In the genomic region with DNA sequence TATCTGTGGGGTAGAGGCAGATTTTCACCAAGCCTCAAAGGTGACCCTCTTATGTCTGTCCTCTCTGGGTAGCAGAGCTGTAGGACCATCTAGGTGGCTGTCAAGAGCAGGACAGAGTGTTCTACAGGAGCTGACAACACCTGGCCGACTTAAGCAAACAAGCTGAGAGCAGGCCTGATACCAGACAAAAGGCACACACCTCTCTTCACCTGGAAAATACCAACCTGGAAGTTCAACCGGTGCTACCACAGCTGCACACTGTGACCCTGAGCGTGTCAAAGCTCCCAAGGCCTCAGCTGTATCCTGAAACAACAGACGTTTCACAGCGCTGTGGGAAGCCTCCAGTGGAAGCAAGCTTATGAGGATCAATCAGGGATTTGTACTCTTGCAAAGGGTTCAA, we compare ENCODE assay signal across 15 mouse cellular contexts. TPM values are rescaled to one million over a fixed set of nuclear protein-coding genes. Genes with fewer than 3 reads are reported as not detected.
A peak's percentile ranks its signal among the peaks of the same experiment; 100 is the strongest.
DNase-seq lines count a peak whose midpoint lies in the region; ATAC-seq and TF ChIP-seq lines count a peak whose summit lies in the region.
"Had no signal": no experiment of that assay in that cellular context is flagged by ENCODE, and none has a peak within 500 bp of the region (broad histone marks: within the 10 kb centered on the region; RNA-seq: fewer than 3 reads in every experiment).

No protein-coding gene starts in this region.

- TF ChIP-seq CTCF in cerebellum, adult 2 months (IDR thresholded peaks at IDR 0.05; ENCODE audit: borderline replicate concordance, insufficient read depth, low read depth, low read length), result no peak
- no peak for TF ChIP-seq CTCF in kidney, adult 2 months (conservative IDR thresholded peaks at IDR 0.05; ENCODE audit: insufficient read depth, insufficient read length, low read depth, low read length)
- TF ChIP-seq CTCF in testis, adult 2 months (IDR thresholded peaks at IDR 0.05; ENCODE audit: control insufficient read depth, insufficient read depth, insufficient replicate concordance, low read depth, low read length), result no peak
- no peak for TF ChIP-seq CTCF in stomach, postnatal 0 days (IDR thresholded peaks at IDR 0.05; ENCODE audit: low read depth)

- H3K9ac ChIP-seq in kidney, embryonic 14.5 days (ENCODE audit: low read depth, low read length), result no peak overlapping the region
- H3K9ac ChIP-seq in stomach, postnatal 0 days (ENCODE audit: low read length), result 0 out of 2 replicates have a peak overlapping the region, but pooled peaks have one; percentile 13
- H3K9ac ChIP-seq: lung, embryonic 14.5 days; neural tube, embryonic 12.5 days had no signal

- no peaks in the 10 kb centered on the region for H3K36me3 ChIP-seq in kidney, adult 2 months (ENCODE audit: control insufficient read depth, insufficient read depth, low read length)
- H3K36me3 ChIP-seq in kidney, embryonic 14.5 days (ENCODE audit: control insufficient read depth, insufficient read depth, low read length), result no peaks in the 10 kb centered on the region; the same call in 1 of the 2 replicates
- H3K36me3 ChIP-seq in testis, adult 2 months (ENCODE audit: control insufficient read depth, insufficient read depth, low read length), result no peaks in the 10 kb centered on the region
- H3K36me3 ChIP-seq in stomach, postnatal 0 days (ENCODE audit: control insufficient read depth, insufficient read depth, low read length), result no peaks in the 10 kb centered on the region
- H3K36me3 ChIP-seq: neural tube, embryonic 12.5 days had no signal

- TF ChIP-seq EP300 in stomach, postnatal 0 days (optimal IDR thresholded peaks at IDR 0.05), result no peak

- no peaks in the 10 kb centered on the region for H3K9me3 ChIP-seq in kidney, embryonic 14.5 days (ENCODE audit: control insufficient read depth, low read length)
- no peaks in the 10 kb centered on the region for H3K9me3 ChIP-seq in stomach, postnatal 0 days (ENCODE audit: control insufficient read depth, low read length)
- H3K9me3 ChIP-seq: neural tube, embryonic 12.5 days had no signal

- peaks cover 44% of the 10 kb centered on the region for H3K4me1 ChIP-seq in cerebellum, adult 2 months (ENCODE audit: control insufficient read depth, insufficient read depth, low read length)
- peaks cover 73% of the 10 kb centered on the region for H3K4me1 ChIP-seq in kidney, adult 2 months (ENCODE audit: control insufficient read depth, insufficient read depth, low read length)
- peaks cover 8% of the 10 kb centered on the region; the same call in 1 of the 2 replicates for H3K4me1 ChIP-seq in kidney, embryonic 14.5 days (ENCODE audit: control insufficient read depth, insufficient read depth, low read length)
- H3K4me1 ChIP-seq in testis, adult 2 months (ENCODE audit: control insufficient read depth, insufficient read depth, low read length), result peaks cover 18% of the 10 kb centered on the region
- H3K4me1 ChIP-seq in stomach, postnatal 0 days (replicated peaks; ENCODE audit: control insufficient read depth, insufficient read depth), result peaks cover 20% of the 10 kb centered on the region; the same call in 1 of the 2 replicates

- TF ChIP-seq POLR2A in cerebellum, adult 2 months (IDR thresholded peaks at IDR 0.05; ENCODE audit: borderline replicate concordance, insufficient read depth, low read length), result no peak
- no peak for TF ChIP-seq POLR2A in kidney, adult 2 months (IDR thresholded peaks at IDR 0.05; ENCODE audit: low read depth, low read length)
- TF ChIP-seq POLR2A in testis, adult 2 months (IDR thresholded peaks at IDR 0.05; ENCODE audit: control insufficient read depth, low read depth, low read length), result no peak

- H3K4me2 ChIP-seq in kidney, embryonic 14.5 days (replicated peaks; ENCODE audit: low read depth, low read length), result no peak overlapping the region
- H3K4me2 ChIP-seq in stomach, postnatal 0 days (replicated peaks; ENCODE audit: low read depth), result no peak overlapping the region
- H3K4me2 ChIP-seq: lung, embryonic 14.5 days; neural tube, embryonic 12.5 days had no signal

- no peak overlapping the region for H3K4me3 ChIP-seq in cerebellum, adult 2 months (replicated peaks; ENCODE audit: insufficient read depth, low read depth, low read length)
- no peak overlapping the region for H3K4me3 ChIP-seq in kidney, adult 2 months (ENCODE audit: insufficient read depth, low read depth, low read length)
- H3K4me3 ChIP-seq in kidney, embryonic 14.5 days (ENCODE audit: low read length), result no peak overlapping the region
- H3K4me3 ChIP-seq in testis, adult 2 months (ENCODE audit: control insufficient read depth, low read depth, low read length), result no peak overlapping the region
- no peak overlapping the region for H3K4me3 ChIP-seq in stomach, postnatal 0 days (ENCODE audit: low read depth, low read length)
- H3K4me3 ChIP-seq: neural tube, embryonic 12.5 days had no signal

- peak overlapping the region; percentile 68; the same call in 1 of the 2 replicates for H3K27ac ChIP-seq in cerebellum, adult 2 months (ENCODE audit: insufficient read depth, low read length)
- peak overlapping the region; percentile 67 for H3K27ac ChIP-seq in kidney, adult 2 months (ENCODE audit: insufficient read depth, low read depth, low read length)
- no peak overlapping the region for H3K27ac ChIP-seq in kidney, embryonic 14.5 days (ENCODE audit: low read depth, low read length)
- peak overlapping the region; percentile 62; the same call in 1 of the 2 replicates for H3K27ac ChIP-seq in testis, adult 2 months (ENCODE audit: control insufficient read depth, insufficient read depth, low read depth, low read length)
- H3K27ac ChIP-seq in stomach, postnatal 0 days (replicated peaks), result peak overlapping the region; percentile 77
- H3K27ac ChIP-seq: neural tube, embryonic 12.5 days had no signal

- WGBS in cerebellum, adult 2 months, result 65% methylated on average over 5 of the region's 5 CpGs
- WGBS in kidney, adult 2 months, result 35% methylated on average over 5 of the region's 5 CpGs
- WGBS in kidney, embryonic 14.5 days, result 77% methylated on average over 5 of the region's 5 CpGs
- WGBS in stomach, postnatal 0 days, result 38% methylated on average over 5 of the region's 5 CpGs

- DNase-seq in cerebellum, adult 2 months, result no peak
- DNase-seq in cerebellum, postnatal 4 days (ENCODE audit: low spot score in 2 of 2), result no peak
- no peak for DNase-seq in kidney, adult 2 months
- no peak for DNase-seq in testis, postnatal 10 days (ENCODE audit: low spot score)
- DNase-seq in stomach, postnatal 0 days (ENCODE audit: low spot score), result peak; percentile 62
- DNase-seq in ovary, postnatal 36 days (ENCODE audit: low spot score), result no peak
- DNase-seq: adrenal gland, adult 8-10 months; heart, postnatal 4 days; lung, embryonic 14.5 days; midbrain, embryonic 14.5 days; right cerebral cortex, adult 18-20 months; thymus, postnatal 36 days had no signal

- H3K27me3 ChIP-seq in cerebellum, adult 2 months (ENCODE audit: control insufficient read depth, insufficient read depth, low read length), result no peaks in the 10 kb centered on the region
- H3K27me3 ChIP-seq in kidney, adult 2 months (replicated peaks; ENCODE audit: control insufficient read depth, insufficient read depth, low read length), result no peaks in the 10 kb centered on the region
- no peaks in the 10 kb centered on the region for H3K27me3 ChIP-seq in kidney, embryonic 14.5 days (ENCODE audit: control insufficient read depth, insufficient read depth, low read length)
- H3K27me3 ChIP-seq in testis, adult 2 months (ENCODE audit: control insufficient read depth, insufficient read depth, low read length), result no peaks in the 10 kb centered on the region
- no peaks in the 10 kb centered on the region for H3K27me3 ChIP-seq in stomach, postnatal 0 days (ENCODE audit: control insufficient read depth, insufficient read depth, low read length)
- H3K27me3 ChIP-seq: neural tube, embryonic 12.5 days had no signal

- no peak for ATAC-seq in kidney, embryonic 14.5 days (ENCODE audit: low FRiP score, low TSS enrichment)
- peak; percentile 79 for ATAC-seq in stomach, postnatal 0 days (ENCODE audit: low FRiP score, low TSS enrichment)

RNA-seq across cellular contexts. Expression of a gene that starts 8.1 kb away (rescaled TPM):
- 45.2 and 45.9 TPM in 2 replicates for polyA plus RNA-seq in cerebellum, adult 2 months (2012; rRNA removed)
- polyA plus RNA-seq in kidney, adult 2 months (2012; rRNA removed), result 54.2 and 66.1 TPM in 2 replicates
- 15.3 and 20.9 TPM in 2 replicates for polyA plus RNA-seq in kidney, embryonic 14.5 days (2014; fragmentation: Nextera tagmentation; extraction: Ambion mirVana)
- polyA plus RNA-seq in testis, adult 2 months (2012; rRNA removed), result 41.0 and 45.8 TPM in 2 replicates
- polyA plus RNA-seq in stomach, postnatal 0 days (2015; fragmentation: Nextera tagmentation; extraction: Ambion mirVana), result 36.9 and 41.2 TPM in 2 replicates

RNA-seq across cellular contexts. Expression of a gene that starts 24.3 kb away (rescaled TPM):
- polyA plus RNA-seq in cerebellum, adult 2 months (2012; rRNA removed), result 52.0 and 52.2 TPM in 2 replicates
- polyA plus RNA-seq in kidney, adult 2 months (2012; rRNA removed), result 47.1 and 65.2 TPM in 2 replicates
- polyA plus RNA-seq in kidney, embryonic 14.5 days (2014; fragmentation: Nextera tagmentation; extraction: Ambion mirVana), result 59.7 and 70.8 TPM in 2 replicates
- 20.3 and 21.6 TPM in 2 replicates for polyA plus RNA-seq in testis, adult 2 months (2012; rRNA removed)
- polyA plus RNA-seq in stomach, postnatal 0 days (2015; fragmentation: Nextera tagmentation; extraction: Ambion mirVana), result 23.7 and 25.3 TPM in 2 replicates

RNA-seq across cellular contexts. Expression of a gene that starts 49.2 kb away (rescaled TPM):
- not detected in 2 replicates for polyA plus RNA-seq in cerebellum, adult 2 months (2012; rRNA removed)
- not detected in 2 replicates for polyA plus RNA-seq in kidney, adult 2 months (2012; rRNA removed)
- polyA plus RNA-seq in kidney, embryonic 14.5 days (2014; fragmentation: Nextera tagmentation; extraction: Ambion mirVana), result not detected in 2 replicates
- not detected in 2 replicates for polyA plus RNA-seq in testis, adult 2 months (2012; rRNA removed)
- polyA plus RNA-seq in stomach, postnatal 0 days (2015; fragmentation: Nextera tagmentation; extraction: Ambion mirVana), result not detected in 2 replicates
- polyA plus RNA-seq: lung, embryonic 14.5 days; midbrain, embryonic 14.5 days; neural tube, embryonic 12.5 days had no signal
